Mouse (Mus musculus): ENCODE results near the gene Gm6408. TPM values are rescaled to one million over a fixed set of nuclear protein-coding genes. Genes with fewer than 3 reads are reported as not detected.

The Gm6408 gene
- polyA plus RNA-seq, 1 experiment from 2014 or later = not detected

Other genes with a start within 250 kb of the Gm6408 start
- gene Wasf3, start 97.0 kb upstream of the Gm6408 start, polyA plus RNA-seq (2015; fragmentation: Nextera tagmentation; extraction: Ambion mirVana) = 3.2 and 3.5 TPM in 2 replicates
- gene Gm6370, start 9.4 kb downstream of the Gm6408 start, polyA plus RNA-seq (2015; fragmentation: Nextera tagmentation; extraction: Ambion mirVana) = not detected in 2 replicates
- not detected in 2 replicates for gene 4930449I24Rik, start 20.4 kb downstream of the Gm6408 start, polyA plus RNA-seq (2015; fragmentation: Nextera tagmentation; extraction: Ambion mirVana)
- gene Gm3402, start 32.2 kb downstream of the Gm6408 start, polyA plus RNA-seq (2015; fragmentation: Nextera tagmentation; extraction: Ambion mirVana) = not detected in 2 replicates
- gene Gm3404, start 43.8 kb downstream of the Gm6408 start, polyA plus RNA-seq (2015; fragmentation: Nextera tagmentation; extraction: Ambion mirVana) = not detected in 2 replicates
- not detected in 2 replicates for gene Gm3409, start 55.7 kb downstream of the Gm6408 start, polyA plus RNA-seq (2015; fragmentation: Nextera tagmentation; extraction: Ambion mirVana)
- gene Gm3415, start 74.2 kb downstream of the Gm6408 start, polyA plus RNA-seq (2015; fragmentation: Nextera tagmentation; extraction: Ambion mirVana) = not detected in 2 replicates
- gene Gpr12, start 103.3 kb downstream of the Gm6408 start, polyA plus RNA-seq (2015; fragmentation: Nextera tagmentation; extraction: Ambion mirVana) = 0.11 and 0.51 TPM in 2 replicates

All from embryonic facial prominence, embryonic 15.5 days (tissue).